Mouse (Mus musculus) adrenal gland, adult 8-10 months (tissue): Measurements from ENCODE around the gene 4930444G20Rik. TPM values are rescaled to one million over a fixed set of nuclear protein-coding genes. Genes with fewer than 3 reads are reported as not detected.
"Not testable (repeated sequence)": the region's sequence is repeated elsewhere in the genome, so short reads cannot be mapped to it uniquely, and the experiment has no call there.

ENCODE experiments used
- DNase-seq: peaks from one replicate; pipeline ENCODE4 v3.0.0; 2022
- total RNA-seq, 4 experiments: library from RNA; stranded (reverse); gene quantifications; 2 replicates each; pipeline ENCODE4 v1.2.4; 2022

Gene 4930444G20Rik
- not detected for total RNA-seq

DNA sequence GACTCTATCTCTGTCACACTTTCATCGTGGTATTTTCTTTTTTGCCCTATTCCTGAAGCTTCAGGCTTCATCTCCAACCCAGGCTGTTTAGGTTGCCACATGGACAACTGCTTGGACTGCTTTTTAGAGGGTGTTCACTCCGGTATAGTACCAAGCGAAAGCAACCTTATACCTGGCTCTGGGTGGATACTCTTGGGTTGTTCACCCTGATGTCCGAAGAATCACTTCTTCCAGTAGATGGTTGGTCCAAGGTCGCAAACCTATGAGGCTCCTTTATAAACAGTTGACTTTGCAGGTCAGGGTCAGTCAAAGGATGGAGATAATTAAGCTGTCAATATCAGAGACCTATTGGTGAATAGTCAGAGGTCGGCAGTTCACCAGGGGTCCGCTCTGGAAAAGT, at the start of gene 4930444G20Rik:
Gene 4930444G20Rik (minus strand): TSS at position 101 of the 400 bp plus-strand sequence.
- not testable (repeated sequence) for DNase-seq

DNA sequence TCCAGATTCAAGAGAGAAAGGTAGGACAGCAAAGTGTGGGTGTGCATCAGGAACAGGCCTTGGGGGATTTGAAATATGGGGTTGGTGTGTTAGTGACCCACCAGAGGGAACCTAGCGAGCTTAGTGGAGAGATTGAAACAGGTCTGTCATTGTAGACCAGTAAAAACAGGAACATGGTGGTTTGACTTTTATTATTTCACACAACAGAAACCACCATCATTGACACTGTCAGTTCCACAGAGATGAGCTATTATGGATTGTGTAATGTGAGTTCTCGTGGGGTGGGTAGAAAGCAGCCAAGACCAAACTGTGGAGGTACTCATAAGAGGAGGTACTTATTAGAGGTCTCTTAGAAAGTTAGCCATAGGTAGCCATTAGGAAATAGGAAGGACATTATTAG, 6.7 kb upstream of the 4930444G20Rik start:
- DNase-seq, result no peak

GRCm38 (mm10) chr10:22072739-22073138, 4.9 kb upstream of the 4930444G20Rik start:
- no peak for DNase-seq

DNA sequence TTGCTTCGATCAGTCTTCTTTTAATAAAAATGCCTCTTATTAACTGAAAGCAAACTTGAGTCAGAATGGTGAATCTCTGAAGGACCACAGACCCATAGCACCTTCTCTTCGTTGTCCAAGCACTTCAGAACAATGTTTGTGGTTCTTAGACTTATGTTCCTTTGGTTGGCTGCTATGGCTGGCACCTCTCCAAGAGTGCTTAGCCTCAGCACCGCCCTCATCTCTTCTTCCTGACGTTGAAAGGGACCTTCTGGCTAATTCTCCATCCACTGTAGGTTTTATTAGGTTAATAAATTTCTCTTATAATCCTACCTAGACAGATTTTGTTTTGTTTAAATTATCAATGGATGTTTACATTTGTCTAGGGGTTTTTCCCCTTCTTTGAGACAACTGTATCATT, 2.7 kb upstream of the 4930444G20Rik start:
- no peak for DNase-seq

GRCm38 (mm10) chr10:22070168-22070567, 2.3 kb upstream of the 4930444G20Rik start:
- no peak for DNase-seq

GRCm38 (mm10) chr10:22059415-22059814, 8.5 kb downstream of the 4930444G20Rik start:
- DNase-seq, result no peak

- DNase-seq, result no peak
These were observed 8.9 kb downstream of the 4930444G20Rik start for GRCm38 (mm10) chr10:22059026-22059325.

DNA sequence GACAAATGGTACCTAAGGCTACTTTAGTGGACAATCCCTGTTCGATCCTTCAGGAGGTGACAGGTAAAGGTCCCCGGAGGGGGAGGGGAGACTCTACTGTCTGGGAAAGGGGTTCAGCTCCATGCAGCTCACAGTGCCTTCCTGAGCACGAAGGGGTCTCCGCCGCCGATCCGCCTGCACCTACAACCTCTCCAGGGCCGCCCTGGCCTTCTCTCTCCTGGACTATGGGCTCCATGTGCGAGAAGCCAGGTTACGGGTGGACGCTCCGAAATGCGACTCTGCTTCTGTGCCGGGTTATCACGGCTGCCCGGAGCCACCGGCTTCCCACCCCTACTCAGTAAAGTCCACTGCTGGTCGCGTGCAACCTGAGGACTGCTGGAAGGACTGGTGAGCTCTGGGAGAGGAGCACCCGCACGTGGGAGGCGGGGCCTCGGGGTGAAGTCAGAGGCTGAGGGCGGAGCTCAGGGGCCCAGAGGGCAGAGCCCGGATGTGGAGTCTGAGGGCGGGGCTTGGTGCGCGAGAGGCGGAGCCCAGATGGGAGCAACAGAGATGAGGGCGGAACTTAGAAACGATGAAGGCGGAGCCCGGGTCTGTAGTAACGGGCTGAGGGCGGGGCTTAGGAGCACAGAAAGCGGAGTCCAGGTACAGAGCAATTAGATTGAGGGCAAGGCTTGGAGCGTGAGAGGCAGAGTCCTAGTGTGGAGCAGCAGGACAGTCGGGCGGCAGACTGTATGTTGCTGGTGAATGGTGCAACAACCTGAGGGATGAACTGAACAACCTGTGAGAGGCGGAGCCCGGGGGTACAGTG, 9.5 kb downstream of the 4930444G20Rik start:
- DNase-seq, result peak; percentile 94

- no peak for DNase-seq
These were observed 12.6 kb downstream of the 4930444G20Rik start for GRCm38 (mm10) chr10:22055308-22055707.

DNA sequence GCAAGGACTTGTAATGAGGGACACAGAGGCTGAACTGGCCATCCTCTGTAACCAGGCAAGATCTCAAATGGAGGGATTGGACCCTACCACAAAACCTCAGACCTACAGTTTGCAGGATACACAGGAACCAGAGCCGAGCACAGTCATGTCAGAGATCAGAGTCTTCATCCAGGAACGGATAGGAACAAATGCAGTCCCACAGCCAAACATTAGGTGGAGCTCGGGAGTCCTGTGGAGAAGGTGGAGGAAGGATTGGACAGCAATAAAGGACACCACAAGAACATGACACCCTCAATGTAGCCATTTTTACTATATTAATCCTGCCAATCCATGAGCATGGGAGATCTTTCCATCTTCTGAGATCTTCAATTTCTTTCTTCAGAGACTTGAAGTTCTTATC, 31.6 kb downstream of the 4930444G20Rik start:
- DNase-seq, result peak; percentile 37

GRCm38 (mm10) chr10:22034303-22034702, 33.6 kb downstream of the 4930444G20Rik start:
- DNase-seq, result no peak

GRCm38 (mm10) chr10:22018618-22019017, 49.3 kb downstream of the 4930444G20Rik start:
- DNase-seq, result no peak

DNA sequence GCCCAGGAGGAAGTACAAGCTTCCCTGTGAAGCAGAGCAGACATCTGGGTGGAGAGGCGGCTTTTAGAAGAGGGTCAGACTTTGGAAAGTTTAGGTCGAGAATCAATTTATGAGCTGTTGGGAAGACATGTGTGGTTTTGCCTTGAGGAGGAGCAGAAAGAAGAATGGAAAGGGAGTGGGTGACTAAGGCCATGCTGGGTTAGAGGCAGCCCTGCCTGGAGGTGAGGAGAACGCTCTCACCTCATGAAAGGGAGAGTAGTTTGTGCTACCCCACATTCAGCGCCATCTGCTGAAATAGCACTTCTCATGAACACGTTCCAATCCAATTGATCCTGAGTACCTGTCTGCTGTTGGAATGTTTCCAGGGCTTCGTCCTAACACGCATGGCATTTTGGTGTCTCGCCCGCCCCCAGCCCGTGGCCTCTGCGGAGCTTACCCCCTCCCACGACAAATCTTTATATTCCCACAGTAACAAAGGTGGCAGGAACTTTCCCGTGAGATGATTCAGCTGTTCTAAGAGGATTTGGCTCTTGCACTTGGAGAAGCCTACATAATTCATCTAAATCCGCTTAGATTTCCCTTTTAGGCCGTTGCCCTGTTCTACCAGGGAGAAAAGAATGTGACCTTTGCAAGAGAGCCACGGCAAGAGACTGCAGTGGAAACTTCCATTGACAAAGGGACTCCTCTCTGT, 50.3 kb downstream of the 4930444G20Rik start:
- no peak for DNase-seq

Other genes starting within 250 kb of the 4930444G20Rik start
- gene Sgk1, start 185.9 kb downstream of the 4930444G20Rik start, total RNA-seq, result 100 to 1,000 TPM in 3 of 4 experiments, 10 to 100 TPM in 1; 86.0 to 164 (median 138) TPM
- 1 to 10 TPM; 3.8 to 8.9 (median 7.0) TPM for gene E030030I06Rik, start 81.2 kb upstream of the 4930444G20Rik start, total RNA-seq
- 1 to 10 TPM in 2 of 4 experiments, not detected in 2; 2.4 to 3.8 TPM for gene Raet1e, start 90.5 kb upstream of the 4930444G20Rik start, total RNA-seq
- gene H60b, start 90.5 kb upstream of the 4930444G20Rik start, total RNA-seq, result under 1 TPM in 1 of 4 experiments, not detected in 3; 0.38 TPM